Mouse (Mus musculus): ENCODE data around the gene Kcp.

DNA sequence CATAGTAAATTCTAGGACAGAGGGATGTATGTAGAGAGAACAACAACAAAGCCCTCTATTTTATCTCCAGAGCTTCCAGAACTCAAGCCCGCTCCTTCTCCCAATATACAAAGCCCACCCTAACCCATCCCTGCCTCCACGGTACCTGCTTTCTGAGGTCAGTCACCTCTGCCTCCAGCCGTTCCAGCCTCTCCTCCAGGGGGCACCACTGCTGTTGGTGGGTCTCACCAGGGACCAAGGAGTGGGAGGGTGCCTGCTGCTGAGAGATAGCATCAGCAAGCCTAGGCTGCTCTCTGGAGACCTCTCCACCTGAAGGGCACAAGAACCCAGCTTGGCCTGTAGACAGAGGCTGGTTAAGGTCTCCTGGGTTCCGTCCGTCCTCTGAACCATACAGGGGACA lies 2.3 kb downstream of the Kcp start:
- TF ChIP-seq CTCF (conservative IDR thresholded peaks at IDR 0.05; ENCODE audit: insufficient read depth, insufficient read length, low read depth, low read length) (0 out of 2 replicates have a peak, but pooled peaks have one; percentile 1), POLR2A (IDR thresholded peaks at IDR 0.05; ENCODE audit: low read depth, low read length) (no peak)

All from kidney, adult 2 months (tissue).